Mouse (Mus musculus) midbrain, embryonic 14.5 days (tissue): Measurements from ENCODE around the gene Rpp38. TPM values are rescaled to one million over a fixed set of nuclear protein-coding genes. Genes with fewer than 3 reads are reported as not detected.

Source experiments
- ATAC-seq: fragments of 200-750 bp; cut with Nextera tagmentation; 2 replicates; pipeline ENCODE4 v1.8.0; 2017; ENCODE audit warnings: moderate number of reproducible peaks, moderate library complexity; ENCODE audit not compliant: low FRiP score, low TSS enrichment
- DNase-seq: peaks from one replicate; pipeline ENCODE4 v3.0.0-alpha.2; 2015
- H3K27ac ChIP-seq: fragments of 300-500 bp; sonication (generic); replicated peaks from 2 replicates; pipeline ENCODE4 v1.5.1; 2014; ENCODE audit warnings: mild to moderate bottlenecking, low read depth, low read length, moderate library complexity
- H3K27me3 ChIP-seq: fragments of 300-500 bp; sonication (generic); 2 replicates; pipeline ENCODE4 v1.6.1; 2014; ENCODE audit warnings: low read length, control low read depth, mixed read lengths; ENCODE audit not compliant: control insufficient read depth, insufficient read depth
- H3K36me3 ChIP-seq: fragments of 300-500 bp; sonication (generic); 2 replicates; pipeline ENCODE4 v1.6.1; 2014; ENCODE audit warnings: low read length, control low read depth; ENCODE audit not compliant: control insufficient read depth, insufficient read depth
- H3K4me1 ChIP-seq: fragments of 300-500 bp; sonication (generic); 2 replicates; pipeline ENCODE4 v1.6.1; 2014; ENCODE audit warnings: mild to moderate bottlenecking, antibody characterized with exemption, low read length, control low read depth; ENCODE audit not compliant: control insufficient read depth, insufficient read depth
- H3K4me2 ChIP-seq: fragments of 300-500 bp; sonication (generic); 2 replicates; pipeline ENCODE4 v1.6.1; 2014; ENCODE audit warnings: mild to moderate bottlenecking, low read length, moderate library complexity
- H3K4me3 ChIP-seq: fragments of 300-500 bp; sonication (generic); replicated peaks from 2 replicates; pipeline ENCODE4 v1.5.1; 2014; ENCODE audit warnings: low read depth, low read length
- H3K9ac ChIP-seq: fragments of 300-500 bp; sonication (generic); replicated peaks from 2 replicates; pipeline ENCODE4 v1.6.1; 2014; ENCODE audit warnings: mild to moderate bottlenecking, low read length, moderate library complexity
- H3K9me3 ChIP-seq: fragments of 300-500 bp; sonication (generic); 2 replicates; pipeline ENCODE4 v1.6.1; 2016; ENCODE audit warnings: low read length, control low read depth, mixed read lengths; ENCODE audit not compliant: control insufficient read depth
- WGBS: fragments of 180-500 bp; shearing (Covaris S2); extraction: QIAGEN DNeasy Blood & Tissue Kit; methylation state at CpG from one replicate; pipeline ENCODE4 v1.1.7; 2014; 5-methylcytosine and 5-hydroxymethylcytosine counted together
- polyA plus RNA-seq: library from polyadenylated mRNA; unstranded; fragments of >200 nt; fragmentation: Nextera tagmentation; extraction: Ambion mirVana; gene quantifications from 2 replicates; pipeline ENCODE4 v1.2.1, GENCODE M21; 2014

Gene Rpp38
- polyA plus RNA-seq = 14.0 and 14.5 TPM in 2 replicates

- peak within 1 kb of the TSS; percentile 84 for H3K27ac ChIP-seq
- peak within 1 kb of the TSS; percentile 60 for H3K4me3 ChIP-seq
- ATAC-seq = peak; percentile 98
- H3K4me2 ChIP-seq = peak within 1 kb of the TSS; percentile 62
- peaks cover 14% of the 10 kb centered on the region for H3K4me1 ChIP-seq
- no peaks in the 10 kb centered on the region for H3K27me3 ChIP-seq
- DNase-seq = peak; percentile 98
- H3K9ac ChIP-seq = peak within 1 kb of the TSS; percentile 66
- no peaks in the 10 kb centered on the region for H3K9me3 ChIP-seq
- 0% methylated on average over 45 of the region's 45 CpGs for WGBS
- H3K36me3 ChIP-seq = peaks cover 19% of the 10 kb centered on the region
These were observed at the start of gene Rpp38 for GRCm38 (mm10) chr2:3332484-3333242. Rpp38 (minus strand) TSS chr2:3332643.

DNA sequence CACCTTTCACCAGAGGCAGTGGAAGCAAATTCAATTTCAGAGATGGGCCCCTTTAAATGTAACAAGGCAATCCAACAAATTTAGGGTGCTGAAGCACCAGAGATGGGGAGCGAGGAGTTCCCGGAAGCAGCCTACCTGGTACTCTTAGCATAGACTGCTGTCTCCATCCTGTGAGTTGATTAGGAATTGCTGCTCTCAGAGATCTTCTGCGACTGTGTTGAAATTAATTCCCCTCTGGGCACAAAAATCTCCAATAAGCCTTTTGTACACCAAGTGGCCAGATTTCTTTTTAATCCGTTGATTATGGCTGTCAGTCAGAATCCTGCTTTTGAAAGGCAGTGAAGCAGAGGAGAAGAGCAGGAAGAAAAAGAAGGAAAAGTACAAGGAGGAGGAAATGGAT is 32.7 kb upstream of the Rpp38 start:
- Histone ChIP-seq H3K9me3 (no peaks in the 10 kb centered on the region), H3K4me2 (no peak overlapping the region), H3K27me3 (no peaks in the 10 kb centered on the region), H3K4me3 (no peak overlapping the region), H3K4me1 (0 out of 2 replicates have a peak, but pooled peaks cover 3% of the 10 kb centered on the region), H3K9ac (no peak overlapping the region), H3K27ac (no peak overlapping the region), H3K36me3 (no peaks in the 10 kb centered on the region)
- no peak for ATAC-seq
- WGBS = 33% methylated on average over 4 of the region's 4 CpGs
- DNase-seq = peak; percentile 62

DNA sequence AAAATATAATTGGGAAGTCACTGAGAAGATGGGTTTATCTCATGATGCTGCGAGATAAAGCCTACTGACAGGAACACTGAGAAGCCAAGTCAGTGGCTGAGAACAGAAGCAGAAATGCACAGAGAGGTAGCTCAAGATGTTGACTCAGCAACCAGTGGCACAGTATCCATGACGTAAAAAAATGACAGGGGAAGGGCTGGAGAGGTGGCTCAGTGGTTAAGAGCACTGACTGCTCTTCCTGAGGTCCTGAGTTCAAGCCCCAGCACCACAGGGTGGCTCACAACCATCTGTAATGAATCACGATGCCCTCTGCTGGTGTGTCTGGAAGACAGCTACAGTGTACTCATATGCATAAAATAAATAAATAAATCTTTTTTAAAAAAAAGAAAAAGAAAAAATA is 28.6 kb upstream of the Rpp38 start:
- H3K27me3 ChIP-seq = no peaks in the 10 kb centered on the region
- no peak overlapping the region for H3K9ac ChIP-seq
- ATAC-seq = no peak
- 89% methylated on average over 3 of the region's 3 CpGs for WGBS
- H3K4me2 ChIP-seq = no peak overlapping the region
- DNase-seq = no peak
- no peak overlapping the region for H3K4me3 ChIP-seq
- H3K9me3 ChIP-seq = no peaks in the 10 kb centered on the region
- H3K4me1 ChIP-seq = 0 out of 2 replicates have a peak, but pooled peaks cover 3% of the 10 kb centered on the region
- H3K27ac ChIP-seq = no peak overlapping the region
- H3K36me3 ChIP-seq = no peaks in the 10 kb centered on the region

DNA sequence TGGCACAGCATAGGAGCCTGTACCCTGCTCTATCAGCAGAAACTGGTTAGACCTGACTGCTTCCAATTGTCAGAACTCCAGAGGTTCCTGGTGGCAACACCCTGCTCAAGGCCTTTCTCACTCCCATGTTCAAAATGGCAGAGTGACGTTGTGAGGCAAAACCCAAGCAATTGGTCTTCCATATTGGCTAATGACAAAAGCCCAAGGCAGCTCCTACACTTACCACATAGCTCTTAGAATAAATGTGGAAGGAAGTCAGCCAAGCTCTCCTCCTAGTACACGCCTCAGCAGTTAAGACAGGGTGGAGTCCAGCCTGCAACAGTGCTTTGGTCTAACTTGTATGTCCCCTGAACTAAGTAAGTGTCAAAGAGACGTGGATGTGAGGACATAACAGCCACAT is 25.4 kb upstream of the Rpp38 start:
- DNase-seq = no peak
- Histone ChIP-seq H3K4me3 (no peak overlapping the region), H3K4me1 (no peaks in the 10 kb centered on the region), H3K27me3 (no peaks in the 10 kb centered on the region), H3K9me3 (no peaks in the 10 kb centered on the region), H3K9ac (no peak overlapping the region), H3K36me3 (no peaks in the 10 kb centered on the region), H3K27ac (no peak overlapping the region), H3K4me2 (no peak overlapping the region)
- ATAC-seq = no peak
- 78% methylated on average over 3 of the region's 3 CpGs for WGBS

- DNase-seq (no peak), ATAC-seq (no peak)
- Histone ChIP-seq H3K27ac (no peak overlapping the region), H3K4me1 (no peaks in the 10 kb centered on the region), H3K9ac (no peak overlapping the region), H3K9me3 (no peaks in the 10 kb centered on the region), H3K4me2 (no peak overlapping the region), H3K4me3 (no peak overlapping the region), H3K36me3 (no peaks in the 10 kb centered on the region), H3K27me3 (no peaks in the 10 kb centered on the region)
- WGBS = 81% methylated on average over 3 of the region's 3 CpGs
These were observed 23.9 kb upstream of the Rpp38 start for GRCm38 (mm10) chr2:3356311-3356710.

DNA sequence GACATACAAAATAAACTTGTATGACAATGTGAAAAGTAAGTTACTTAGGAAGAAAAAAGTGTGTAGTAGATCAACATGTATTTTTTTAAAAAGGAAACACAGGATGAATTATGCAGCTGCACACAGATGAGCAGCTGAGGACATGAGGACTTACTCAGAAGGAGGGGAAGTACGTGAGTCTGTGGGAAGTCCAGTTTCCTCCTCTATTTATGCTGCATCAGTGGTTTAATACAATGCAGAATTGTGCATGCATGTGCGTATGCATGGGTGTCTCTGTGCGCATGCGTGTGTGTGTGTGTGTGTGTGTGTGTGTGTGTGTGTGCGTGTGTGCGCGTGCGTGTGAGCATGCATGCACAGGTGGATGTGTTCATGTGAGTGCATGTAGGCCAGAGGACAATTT is 23.4 kb upstream of the Rpp38 start:
- H3K9ac ChIP-seq = no peak overlapping the region
- H3K27me3 ChIP-seq = no peaks in the 10 kb centered on the region
- 94% methylated on average over 8 of the region's 8 CpGs for WGBS
- ATAC-seq (no peak), DNase-seq (no peak)
- no peak overlapping the region for H3K4me2 ChIP-seq
- H3K27ac ChIP-seq = no peak overlapping the region
- H3K4me3 ChIP-seq = no peak overlapping the region
- H3K4me1 ChIP-seq = no peaks in the 10 kb centered on the region
- no peaks in the 10 kb centered on the region for H3K9me3 ChIP-seq
- no peaks in the 10 kb centered on the region for H3K36me3 ChIP-seq

GRCm38 (mm10) chr2:3353160-3353559 is 20.7 kb upstream of the Rpp38 start:
- ATAC-seq (no peak), DNase-seq (no peak)
- Histone ChIP-seq H3K4me1 (no peaks in the 10 kb centered on the region), H3K27me3 (no peaks in the 10 kb centered on the region), H3K4me3 (no peak overlapping the region), H3K36me3 (no peaks in the 10 kb centered on the region), H3K9ac (no peak overlapping the region), H3K27ac (no peak overlapping the region), H3K9me3 (no peaks in the 10 kb centered on the region), H3K4me2 (no peak overlapping the region)

DNA sequence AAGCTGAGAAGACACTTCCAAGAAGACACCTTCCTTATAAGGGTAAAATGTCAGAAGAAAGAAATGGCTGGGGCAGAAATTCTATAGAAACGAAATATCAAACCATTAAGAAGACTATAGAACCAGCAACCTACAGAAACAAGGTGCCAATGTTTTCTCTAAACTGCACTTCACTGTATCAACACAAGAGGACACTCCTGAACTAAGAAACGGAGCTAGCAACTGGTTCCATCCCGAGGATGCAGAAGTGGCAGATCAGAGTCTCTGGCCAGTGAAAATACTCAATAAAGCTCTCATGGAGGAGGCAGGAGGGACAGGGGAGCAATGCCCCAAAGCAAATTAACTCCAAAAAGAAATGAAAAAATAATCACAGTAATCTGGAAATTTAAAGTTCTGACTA is 16.5 kb upstream of the Rpp38 start:
- no peak overlapping the region for H3K27ac ChIP-seq
- no peak overlapping the region for H3K9ac ChIP-seq
- DNase-seq (peak; percentile 77), ATAC-seq (no peak)
- no peak overlapping the region for H3K4me2 ChIP-seq
- no peaks in the 10 kb centered on the region for H3K9me3 ChIP-seq
- no peaks in the 10 kb centered on the region for H3K4me1 ChIP-seq
- no peaks in the 10 kb centered on the region for H3K27me3 ChIP-seq
- H3K36me3 ChIP-seq = no peaks in the 10 kb centered on the region
- no peak overlapping the region for H3K4me3 ChIP-seq
- WGBS = 25% methylated on average over 3 of the region's 3 CpGs

DNA sequence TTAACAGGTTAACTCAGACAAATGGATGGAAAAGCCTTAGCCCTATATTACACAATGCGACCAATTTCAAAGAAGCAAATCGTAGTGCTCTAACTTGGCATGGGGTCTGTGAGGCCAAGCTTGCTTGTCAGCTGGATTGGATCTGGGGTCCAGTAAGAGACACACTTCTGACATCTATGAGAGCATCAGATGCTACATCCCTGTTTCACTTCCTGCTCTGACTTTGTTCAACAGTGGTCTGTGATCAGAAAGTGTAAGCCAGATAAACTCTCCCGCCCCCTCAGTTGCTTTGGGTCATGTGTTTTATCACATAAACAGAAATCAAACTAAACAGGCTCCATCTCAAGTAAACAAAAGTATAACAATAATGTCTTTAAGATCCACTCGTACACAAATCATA is 16.0 kb upstream of the Rpp38 start:
- H3K4me1 ChIP-seq = no peaks in the 10 kb centered on the region
- ATAC-seq = no peak
- WGBS = 81% methylated on average over 4 of the region's 4 CpGs

More for the DNA sequence above, 16.0 kb upstream of the Rpp38 start:
- DNase-seq = no peak
- no peaks in the 10 kb centered on the region for H3K27me3 ChIP-seq
- H3K9ac ChIP-seq = no peak overlapping the region
- no peak overlapping the region for H3K4me2 ChIP-seq
- H3K36me3 ChIP-seq = no peaks in the 10 kb centered on the region
- H3K4me3 ChIP-seq = no peak overlapping the region
- no peaks in the 10 kb centered on the region for H3K9me3 ChIP-seq
- no peak overlapping the region for H3K27ac ChIP-seq
